Mouse (Mus musculus) embryonic facial prominence, embryonic 11.5 days (tissue): ENCODE data around the gene Mdh2. TPM values are rescaled to one million over a fixed set of nuclear protein-coding genes. Genes with fewer than 3 reads are reported as not detected.

Experiments
- ATAC-seq: fragments of 200-750 bp; cut with Nextera tagmentation; replicated peaks from 2 replicates; pipeline ENCODE4 v1.8.0; 2017; ENCODE audit warnings: low read depth; ENCODE audit not compliant: insufficient number of reproducible peaks, low FRiP score, low TSS enrichment
- DNase-seq: peaks from one replicate; pipeline ENCODE4 v3.0.0-alpha.2; 2015; ENCODE audit warnings: low spot score
- H3K27ac ChIP-seq: fragments of 300-500 bp; sonication (generic); replicated peaks from 2 replicates; pipeline ENCODE4 v1.5.1; 2014; ENCODE audit warnings: mild to moderate bottlenecking, low read depth, low read length, control low read depth
- H3K27me3 ChIP-seq: fragments of 300-500 bp; sonication (generic); 2 replicates; pipeline ENCODE4 v1.6.1; 2014; ENCODE audit warnings: mild to moderate bottlenecking, low read length, moderate library complexity, mixed read lengths; ENCODE audit not compliant: control insufficient read depth, insufficient read depth
- H3K36me3 ChIP-seq: fragments of 300-500 bp; sonication (generic); replicated peaks from 2 replicates; pipeline ENCODE4 v1.6.1; 2014; ENCODE audit warnings: low read depth, mild to moderate bottlenecking, low read length, moderate library complexity, mixed read lengths; ENCODE audit not compliant: control insufficient read depth, insufficient read depth
- H3K4me1 ChIP-seq: fragments of 300-500 bp; sonication (generic); 2 replicates; pipeline ENCODE4 v1.6.1; 2014; ENCODE audit warnings: low read length, mixed read lengths; ENCODE audit not compliant: control insufficient read depth, insufficient read depth
- H3K4me2 ChIP-seq: fragments of 300-500 bp; sonication (generic); 2 replicates; pipeline ENCODE4 v1.6.1; 2014; ENCODE audit warnings: low read depth, mild to moderate bottlenecking, control low read depth, low read length, moderate library complexity
- H3K4me3 ChIP-seq: fragments of 300-500 bp; sonication (generic); 2 replicates; pipeline ENCODE4 v1.5.1; 2014; ENCODE audit warnings: low read depth, low read length, control low read depth
- H3K9ac ChIP-seq: fragments of 300-500 bp; sonication (generic); replicated peaks from 2 replicates; pipeline ENCODE4 v1.6.1; 2014; ENCODE audit warnings: mild to moderate bottlenecking, control low read depth, low read length
- H3K9me3 ChIP-seq: fragments of 300-500 bp; sonication (generic); replicated peaks from 2 replicates; pipeline ENCODE4 v1.6.1; 2016; ENCODE audit warnings: mild to moderate bottlenecking, low read length, inconsistent platforms, mixed read lengths; ENCODE audit not compliant: control insufficient read depth
- WGBS: fragments of 180-500 bp; shearing (Covaris S2); extraction: QIAGEN DNeasy Blood & Tissue Kit; methylation state at CpG from one replicate; pipeline ENCODE4 v1.1.7; 2014; 5-methylcytosine and 5-hydroxymethylcytosine counted together
- polyA plus RNA-seq: library from polyadenylated mRNA; unstranded; fragments of >200 nt; fragmentation: Nextera tagmentation; extraction: Ambion mirVana; gene quantifications from 2 replicates; pipeline ENCODE4 v1.2.1, GENCODE M21; 2014

Gene Mdh2
- polyA plus RNA-seq, 1 experiment from 2014 or later: 567 TPM

- peaks cover 27% of the 10 kb centered on the region for H3K36me3 ChIP-seq
- no peaks in the 10 kb centered on the region for H3K9me3 ChIP-seq
- H3K4me2 ChIP-seq: no peak overlapping the region
- no peaks in the 10 kb centered on the region for H3K27me3 ChIP-seq
- H3K4me1 ChIP-seq: no peaks in the 10 kb centered on the region
- WGBS: 91% methylated on average over 16 of the region's 16 CpGs
- no peak for ATAC-seq
- no peak overlapping the region for H3K9ac ChIP-seq
- no peak for DNase-seq
- no peak overlapping the region for H3K27ac ChIP-seq
- H3K4me3 ChIP-seq: no peak overlapping the region
Measured at GRCm38 (mm10) chr5:135736544-135736943, 41.7 kb upstream of the Mdh2 start.

- Histone ChIP-seq H3K27ac (no peak overlapping the region), H3K4me3 (no peak overlapping the region), H3K4me2 (no peak overlapping the region), H3K4me1 (no peaks in the 10 kb centered on the region), H3K27me3 (no peaks in the 10 kb centered on the region), H3K9ac (no peak overlapping the region), H3K9me3 (no peaks in the 10 kb centered on the region), H3K36me3 (peaks cover 27% of the 10 kb centered on the region)
- DNase-seq (no peak), ATAC-seq (no peak)
- WGBS: 83% methylated on average over 7 of the region's 7 CpGs
Measured at GRCm38 (mm10) chr5:135737154-135737553, 41.1 kb upstream of the Mdh2 start.

GRCm38 (mm10) chr5:135738266-135738665, 40.0 kb upstream of the Mdh2 start:
- WGBS: 30% methylated on average over 6 of the region's 6 CpGs
- DNase-seq (peak; percentile 22), ATAC-seq (no peak)
- no peak overlapping the region for H3K9ac ChIP-seq
- no peak overlapping the region for H3K27ac ChIP-seq
- H3K4me2 ChIP-seq: no peak overlapping the region
- no peaks in the 10 kb centered on the region for H3K9me3 ChIP-seq
- H3K4me1 ChIP-seq: peaks cover 3% of the 10 kb centered on the region
- H3K4me3 ChIP-seq: no peak overlapping the region
- H3K36me3 ChIP-seq: peaks cover 22% of the 10 kb centered on the region
- H3K27me3 ChIP-seq: no peaks in the 10 kb centered on the region

GRCm38 (mm10) chr5:135742156-135742555, 36.1 kb upstream of the Mdh2 start:
- no peaks in the 10 kb centered on the region for H3K27me3 ChIP-seq
- no peak overlapping the region for H3K4me3 ChIP-seq
- no peaks in the 10 kb centered on the region for H3K9me3 ChIP-seq
- ATAC-seq (no peak), DNase-seq (peak; percentile 31)
- peaks cover 3% of the 10 kb centered on the region for H3K4me1 ChIP-seq
- no peak overlapping the region for H3K27ac ChIP-seq
- H3K9ac ChIP-seq: no peak overlapping the region
- no peaks in the 10 kb centered on the region; the same call in 1 of the 2 replicates for H3K36me3 ChIP-seq
- H3K4me2 ChIP-seq: no peak overlapping the region
- WGBS: 52% methylated on average over 10 of the region's 10 CpGs

- 20% methylated on average over 18 of the region's 18 CpGs for WGBS
- H3K27me3 ChIP-seq: no peaks in the 10 kb centered on the region
- H3K4me1 ChIP-seq: peaks cover 3% of the 10 kb centered on the region
- peak overlapping the region; percentile 67 for H3K4me2 ChIP-seq
- H3K36me3 ChIP-seq: no peaks in the 10 kb centered on the region; the same call in 1 of the 2 replicates
- no peak overlapping the region for H3K27ac ChIP-seq
- peak overlapping the region; percentile 40 for H3K9ac ChIP-seq
- H3K9me3 ChIP-seq: no peaks in the 10 kb centered on the region
- ATAC-seq (peak; percentile 15; the same call in 1 of the 2 replicates), DNase-seq (peak; percentile 67)
- H3K4me3 ChIP-seq: peak overlapping the region; percentile 52
Measured at GRCm38 (mm10) chr5:135742941-135743740, 35.1 kb upstream of the Mdh2 start.

GRCm38 (mm10) chr5:135743741-135744609, 34.3 kb upstream of the Mdh2 start, which contains the start of gene Tmem120a:
Gene Tmem120a (minus strand): TSS chr5:135744448.
- peak; percentile 96 for DNase-seq
- WGBS: under 1% methylated on average over 56 of the region's 60 CpGs
- H3K27me3 ChIP-seq: no peaks in the 10 kb centered on the region
- no peaks in the 10 kb centered on the region; the same call in 1 of the 2 replicates for H3K36me3 ChIP-seq
- H3K4me2 ChIP-seq: peak within 1 kb of the TSS; percentile 67
- no peaks in the 10 kb centered on the region for H3K9me3 ChIP-seq
- H3K4me3 ChIP-seq: peak within 1 kb of the TSS; percentile 52
- H3K4me1 ChIP-seq: peaks cover 3% of the 10 kb centered on the region
- H3K27ac ChIP-seq: no peak within 1 kb of the TSS; the same call in 1 of the 2 replicates
- ATAC-seq: peak; percentile 93
- H3K9ac ChIP-seq: peak within 1 kb of the TSS; percentile 40

GRCm38 (mm10) chr5:135744742-135745141, 33.5 kb upstream of the Mdh2 start:
- Histone ChIP-seq H3K9me3 (no peaks in the 10 kb centered on the region), H3K27me3 (no peaks in the 10 kb centered on the region), H3K27ac (no peak overlapping the region), H3K4me1 (peaks cover 3% of the 10 kb centered on the region), H3K36me3 (no peaks in the 10 kb centered on the region; the same call in 1 of the 2 replicates), H3K4me2 (peak overlapping the region; percentile 67), H3K4me3 (peak overlapping the region; percentile 52), H3K9ac (peak overlapping the region; percentile 35)
- DNase-seq (no peak), ATAC-seq (0 out of 2 replicates have a peak, but pooled peaks have one; percentile 7)
- WGBS: 15% methylated on average over 12 of the region's 12 CpGs
